Mouse (Mus musculus) embryo, embryonic 10.5 days (tissue): ENCODE measurements around the gene Eno1.
A peak's percentile ranks its signal among the peaks of the same experiment; 100 is the strongest.

Experiments
- DNase-seq: peaks from one replicate; pipeline ENCODE4 v3.0.0-alpha.2; 2015; ENCODE audit warnings: low spot score

Gene Eno1

GRCm38 (mm10) chr4:150236521-150237481 lies at the start of gene Eno1:
Eno1 (plus strand) TSS chr4:150236721.
- peak; percentile 99 for DNase-seq

GRCm38 (mm10) chr4:150188236-150188635 lies 48.3 kb upstream of the Eno1 start:
- DNase-seq: no peak

DNA sequence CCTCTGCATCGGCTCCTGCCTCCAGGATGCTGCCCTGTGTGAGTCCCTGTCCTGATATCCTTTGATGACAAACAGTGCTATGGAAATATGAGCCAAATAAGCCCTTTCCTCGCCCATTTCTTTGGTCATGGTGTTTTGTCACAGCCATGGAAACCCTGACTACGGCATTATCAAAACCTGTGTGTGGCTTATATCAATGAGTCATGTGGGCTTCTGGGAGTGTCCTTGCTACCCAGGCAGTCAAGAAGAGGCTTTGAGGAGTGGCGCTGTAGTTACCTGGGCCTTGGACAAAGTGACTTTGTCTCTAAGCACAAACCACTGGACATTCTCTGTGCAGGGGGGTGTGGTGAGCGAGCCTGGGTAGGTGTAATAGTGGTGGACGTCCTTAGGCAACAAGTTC lies 44.3 kb upstream of the Eno1 start:
- DNase-seq: no peak

- peak; percentile 77 for DNase-seq
These were observed 42.6 kb upstream of the Eno1 start for GRCm38 (mm10) chr4:150193915-150194314.

GRCm38 (mm10) chr4:150198268-150198667 lies 38.3 kb upstream of the Eno1 start:
- DNase-seq: no peak

DNA sequence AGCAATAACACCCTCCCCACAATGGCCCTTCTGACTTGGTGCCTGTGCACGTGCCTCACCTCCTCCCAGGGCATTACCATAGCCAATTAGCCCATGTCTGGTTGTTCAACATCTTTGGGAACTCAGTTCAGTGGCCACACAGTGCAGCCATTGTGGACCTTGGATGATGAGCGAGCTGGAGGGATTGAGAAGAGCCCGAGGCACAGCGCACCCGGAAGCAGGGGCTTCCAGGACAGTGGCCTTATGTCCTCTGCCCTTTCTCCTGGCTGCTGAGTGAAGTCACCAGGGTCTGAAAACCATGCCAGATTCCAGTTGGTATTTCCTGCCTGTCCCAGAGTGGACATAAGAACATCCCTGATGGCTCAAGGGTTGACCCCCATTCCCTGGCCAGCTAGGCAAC lies 35.3 kb upstream of the Eno1 start, which contains the start of gene Car6:
Gene Car6 (minus strand): TSS at position 101 of the 400 bp plus-strand sequence.
- DNase-seq: no peak

DNA sequence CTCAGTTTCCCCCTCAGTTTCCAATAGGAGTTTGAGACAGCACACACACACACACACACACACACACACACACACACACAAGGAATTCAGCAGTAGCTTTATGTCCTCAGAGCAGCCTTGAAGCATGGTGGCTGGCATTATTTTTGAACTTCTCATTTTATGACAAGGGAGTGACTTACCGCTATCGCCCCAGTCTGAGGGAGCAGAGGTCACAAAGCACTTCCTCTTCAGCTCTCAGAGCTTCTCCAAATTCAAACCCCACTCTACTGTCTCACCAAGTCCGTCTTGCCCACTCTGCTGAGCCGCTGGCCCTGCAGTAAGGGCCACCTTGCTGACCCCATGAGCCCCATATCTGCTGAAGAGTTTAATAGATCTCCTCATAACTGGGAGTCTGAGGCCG lies 33.8 kb upstream of the Eno1 start:
- no peak for DNase-seq

DNA sequence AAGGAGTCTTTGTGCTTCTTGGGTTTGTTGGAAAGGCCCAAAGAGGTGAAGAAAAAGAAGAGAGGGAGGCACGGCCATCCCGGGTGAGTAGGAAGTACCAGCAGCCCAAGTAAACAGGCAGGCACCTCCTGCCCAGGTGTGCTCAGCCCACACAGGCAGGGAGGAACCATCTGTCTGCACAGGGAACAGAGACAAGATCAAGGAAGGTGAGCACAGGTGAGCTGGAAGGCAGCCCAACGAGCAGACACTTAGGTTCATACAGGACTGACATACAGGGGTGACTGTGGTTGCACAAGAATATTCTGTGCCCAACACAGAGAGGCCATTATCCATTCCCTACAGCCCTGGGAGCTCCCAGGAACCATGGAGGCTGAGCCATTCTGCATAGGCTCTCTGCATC lies 31.6 kb upstream of the Eno1 start:
- DNase-seq: no peak

DNA sequence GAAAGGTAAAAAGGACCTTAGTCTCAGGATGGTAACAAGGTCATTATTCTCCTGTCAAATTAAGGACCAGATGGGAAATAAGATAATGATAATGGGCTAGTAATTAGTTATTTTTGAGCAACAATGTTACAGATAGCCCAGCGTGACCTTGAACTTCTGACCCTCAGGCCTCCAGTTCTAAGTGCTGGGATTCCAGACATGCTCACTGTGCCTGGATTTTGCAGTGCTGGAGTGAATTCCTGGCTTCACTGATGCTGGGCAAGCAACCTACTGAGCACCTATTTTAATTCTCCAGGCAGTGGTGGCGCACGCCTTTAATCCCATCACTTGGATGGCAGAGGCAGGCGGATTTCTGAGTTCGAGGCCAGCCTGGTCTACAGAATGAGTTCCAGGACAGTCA lies 26.8 kb upstream of the Eno1 start:
- DNase-seq: no peak

- DNase-seq: no peak
These were observed 26.2 kb upstream of the Eno1 start for GRCm38 (mm10) chr4:150210306-150210705.

GRCm38 (mm10) chr4:150211930-150212552 lies 24.5 kb upstream of the Eno1 start:
- DNase-seq: no peak

GRCm38 (mm10) chr4:150212553-150212971 lies 24.0 kb upstream of the Eno1 start:
- DNase-seq: peak; percentile 91

- peak; percentile 47 for DNase-seq
These were observed 22.6 kb upstream of the Eno1 start for GRCm38 (mm10) chr4:150213910-150214309.

DNA sequence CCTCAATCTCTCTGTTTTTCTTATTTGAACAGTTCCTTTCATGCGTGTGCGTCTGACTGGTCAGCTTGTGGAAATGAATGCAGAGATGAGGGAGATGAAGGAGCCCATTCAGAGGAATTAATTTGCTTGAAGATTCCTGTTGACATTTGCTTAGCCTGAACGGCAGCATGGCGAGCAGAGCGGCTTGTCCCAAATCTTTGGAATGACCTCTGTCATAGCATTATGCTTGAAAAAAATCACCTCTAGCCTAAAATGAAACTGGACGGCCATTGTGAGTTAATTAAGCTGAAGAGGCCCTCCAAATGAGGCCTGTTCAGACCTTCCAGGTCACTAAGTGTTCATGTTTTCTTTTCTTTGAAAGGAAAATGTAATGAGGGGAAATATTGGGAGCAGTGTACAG lies 20.1 kb upstream of the Eno1 start:
- no peak for DNase-seq

GRCm38 (mm10) chr4:150217042-150217554 lies 19.4 kb upstream of the Eno1 start:
- no peak for DNase-seq

DNA sequence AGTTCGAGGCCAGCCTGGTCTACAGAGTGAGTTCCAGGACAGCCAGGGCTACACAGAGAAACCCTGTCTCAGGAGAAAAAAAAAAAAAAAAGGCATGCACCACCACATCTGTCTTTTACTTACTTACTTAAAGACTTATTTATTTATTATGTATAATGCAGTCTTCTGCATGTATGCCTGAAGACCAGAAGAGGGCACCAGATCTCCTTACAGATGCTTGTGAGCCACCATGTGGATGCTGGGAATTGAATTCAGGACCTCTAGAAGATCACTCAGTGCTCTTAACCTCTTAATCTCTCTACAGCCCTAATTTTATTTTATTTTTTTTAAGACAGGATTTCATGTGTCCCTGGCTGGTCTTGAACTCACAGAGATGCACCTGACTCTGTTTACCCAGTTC lies 18.6 kb upstream of the Eno1 start:
- no peak for DNase-seq

GRCm38 (mm10) chr4:150219501-150220292 lies 16.8 kb upstream of the Eno1 start:
- DNase-seq: peak; percentile 82

- peak; percentile 72 for DNase-seq
These were observed 15.9 kb upstream of the Eno1 start for GRCm38 (mm10) chr4:150220584-150220983.

DNA sequence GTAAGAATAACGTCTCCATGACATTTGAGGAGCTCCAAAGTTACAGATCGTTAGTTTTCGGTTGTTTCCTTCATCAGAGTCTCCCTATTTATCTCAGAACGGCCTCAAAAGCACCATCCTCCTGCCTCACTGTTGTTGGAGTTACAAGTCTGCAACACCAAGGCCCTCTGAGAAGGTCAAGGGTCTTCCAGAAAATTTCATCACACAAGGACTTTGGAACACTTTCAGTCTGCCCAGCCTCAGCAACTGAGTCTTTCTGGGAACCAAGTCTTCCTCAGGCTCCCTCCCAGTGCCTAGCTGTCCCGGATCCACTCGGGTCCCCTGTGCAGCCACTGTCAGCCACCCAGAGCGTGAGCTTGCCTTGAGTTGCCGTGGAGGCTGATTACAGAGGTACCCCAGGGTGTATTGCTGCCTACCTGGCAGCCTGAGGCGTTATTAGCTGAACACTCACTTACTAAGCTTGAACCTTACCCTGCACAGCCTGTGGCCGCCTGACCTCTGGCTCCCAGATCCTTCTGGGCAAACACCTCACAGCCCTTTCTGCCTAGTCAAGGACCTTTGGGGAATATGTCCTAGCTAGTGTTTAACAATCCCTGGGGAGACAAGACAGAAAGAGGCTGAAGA lies 15.4 kb upstream of the Eno1 start:
- no peak for DNase-seq

DNA sequence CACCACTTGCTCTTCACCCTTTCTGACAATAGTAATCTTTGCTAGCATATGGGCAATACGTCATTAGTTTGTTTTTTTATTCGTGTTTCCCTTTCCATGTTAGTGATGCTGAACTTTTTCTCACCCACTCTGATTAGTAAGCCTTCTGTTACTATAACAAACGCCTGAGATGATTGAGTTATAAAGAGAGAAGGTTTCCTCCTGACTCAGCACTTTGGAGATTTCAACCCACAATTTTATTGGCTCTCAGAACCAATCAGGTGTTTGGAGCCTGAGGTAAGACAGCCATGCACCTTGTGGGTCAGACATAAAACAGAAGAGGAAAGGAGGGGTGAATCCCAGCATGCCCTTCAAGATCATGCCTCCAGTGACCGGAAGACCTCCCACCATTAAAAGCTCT lies 12.7 kb upstream of the Eno1 start:
- DNase-seq: no peak

DNA sequence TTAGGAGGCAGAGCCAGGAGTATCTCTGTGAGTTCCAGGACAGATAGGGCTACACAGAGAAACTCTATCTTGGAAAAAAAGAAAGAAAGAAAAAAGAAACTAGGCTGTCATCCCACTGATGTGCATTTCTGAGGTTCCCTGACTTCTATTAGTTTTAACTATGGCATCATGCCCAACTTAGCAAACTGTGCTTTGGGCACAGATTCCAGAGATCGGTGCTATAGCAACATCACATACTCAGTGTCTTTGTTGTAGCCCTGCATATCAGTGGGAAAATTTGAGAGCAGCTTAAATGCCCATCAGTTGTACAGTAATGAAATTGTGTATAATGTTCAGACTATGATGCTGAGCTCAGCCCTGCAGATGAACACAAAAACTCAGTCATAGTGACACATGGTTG lies 10.8 kb upstream of the Eno1 start:
- no peak for DNase-seq
